Mouse (Mus musculus): ENCODE measurements around the gene Mllt3. TPM values are rescaled to one million over a fixed set of nuclear protein-coding genes. Genes with fewer than 3 reads are reported as not detected.
A peak's percentile ranks its signal among the peaks of the same experiment; 100 is the strongest.

Mllt3 gene
- total RNA-seq, 2 experiments from 2014 or later, result 54.6 to 58.7 TPM

- no peak for DNase-seq (ENCODE audit: low spot score in 2 of 2)
- Histone ChIP-seq H3K27ac (no peak overlapping the region), H3K4me3 (no peak overlapping the region)
- no peak for TF ChIP-seq CTCF (conservative IDR thresholded peaks at IDR 0.05)
Observed at GRCm38 (mm10) chr4:87838716-87839115, 194.4 kb downstream of the Mllt3 start.

GRCm38 (mm10) chr4:87837471-87838361, 195.4 kb downstream of the Mllt3 start:
- H3K27ac ChIP-seq, result no peak overlapping the region
- DNase-seq (ENCODE audit: low spot score in 2 of 2), result no peak
- no peak overlapping the region for H3K4me3 ChIP-seq
- TF ChIP-seq CTCF (conservative IDR thresholded peaks at IDR 0.05), result no peak

GRCm38 (mm10) chr4:87836257-87836656, 196.9 kb downstream of the Mllt3 start:
- no peak overlapping the region for H3K4me3 ChIP-seq
- no peak for TF ChIP-seq CTCF (conservative IDR thresholded peaks at IDR 0.05)
- no peak for DNase-seq (ENCODE audit: low spot score in 2 of 2)
- H3K27ac ChIP-seq, result no peak overlapping the region

GRCm38 (mm10) chr4:87835191-87835590, 198.0 kb downstream of the Mllt3 start:
- Histone ChIP-seq H3K27ac (no peak overlapping the region), H3K4me3 (no peak overlapping the region)
- no peak for DNase-seq (ENCODE audit: low spot score in 2 of 2)
- no peak for TF ChIP-seq CTCF (conservative IDR thresholded peaks at IDR 0.05)

- H3K4me3 ChIP-seq, result no peak overlapping the region
- TF ChIP-seq CTCF (conservative IDR thresholded peaks at IDR 0.05), result no peak
- no peak overlapping the region for H3K27ac ChIP-seq
- no peak for DNase-seq (ENCODE audit: low spot score in 2 of 2)
Observed at GRCm38 (mm10) chr4:87834310-87834709, 198.9 kb downstream of the Mllt3 start.

- Histone ChIP-seq H3K4me3 (no peak overlapping the region), H3K27ac (0 out of 2 replicates have a peak overlapping the region, but pooled peaks have one; percentile 18)
- no peak for DNase-seq (ENCODE audit: low spot score in 2 of 2)
- TF ChIP-seq CTCF (conservative IDR thresholded peaks at IDR 0.05), result no peak
Observed at GRCm38 (mm10) chr4:87830794-87831306, 202.3 kb downstream of the Mllt3 start.

- DNase-seq (ENCODE audit: low spot score in 2 of 2), result no peak
- H3K4me3 ChIP-seq, result no peak overlapping the region
- no peak overlapping the region for H3K27ac ChIP-seq
- no peak for TF ChIP-seq CTCF (conservative IDR thresholded peaks at IDR 0.05)
Observed at GRCm38 (mm10) chr4:87829426-87830063, 203.6 kb downstream of the Mllt3 start.

- TF ChIP-seq CTCF (conservative IDR thresholded peaks at IDR 0.05), result no peak
Observed at GRCm38 (mm10) chr4:87826336-87826735, 206.8 kb downstream of the Mllt3 start.

GRCm38 (mm10) chr4:87823623-87824022, 209.5 kb downstream of the Mllt3 start:
- no peak overlapping the region; the same call in 1 of the 2 replicates for H3K4me3 ChIP-seq
- no peak for DNase-seq (ENCODE audit: low spot score in 2 of 2)
- TF ChIP-seq CTCF (conservative IDR thresholded peaks at IDR 0.05), result no peak
- peak overlapping the region; percentile 61 for H3K27ac ChIP-seq

More at GRCm38 (mm10) chr4:87826336-87826735, 206.8 kb downstream of the Mllt3 start:
- Histone ChIP-seq H3K27ac (no peak overlapping the region), H3K4me3 (no peak overlapping the region)
- no peak for DNase-seq (ENCODE audit: low spot score in 2 of 2)

GRCm38 (mm10) chr4:87823191-87823590, 210.0 kb downstream of the Mllt3 start:
- no peak for DNase-seq (ENCODE audit: low spot score in 2 of 2)
- H3K27ac ChIP-seq, result peak overlapping the region; percentile 61
- peak overlapping the region; percentile 12; the same call in 1 of the 2 replicates for H3K4me3 ChIP-seq
- no peak for TF ChIP-seq CTCF (conservative IDR thresholded peaks at IDR 0.05)

GRCm38 (mm10) chr4:87820911-87821310, 212.3 kb downstream of the Mllt3 start:
- no peak for TF ChIP-seq CTCF (conservative IDR thresholded peaks at IDR 0.05)
- H3K27ac ChIP-seq, result no peak overlapping the region
- no peak for DNase-seq (ENCODE audit: low spot score in 2 of 2)
- H3K4me3 ChIP-seq, result no peak overlapping the region

- Histone ChIP-seq H3K27ac (no peak overlapping the region; the same call in 1 of the 2 replicates), H3K4me3 (no peak overlapping the region)
- TF ChIP-seq CTCF (conservative IDR thresholded peaks at IDR 0.05), result no peak
- DNase-seq (ENCODE audit: low spot score in 2 of 2), result peak; percentile 29 to 55
Observed at GRCm38 (mm10) chr4:87819182-87819581, 214.0 kb downstream of the Mllt3 start.

- TF ChIP-seq CTCF (conservative IDR thresholded peaks at IDR 0.05), result no peak
- H3K27ac ChIP-seq, result no peak overlapping the region
- no peak for DNase-seq (ENCODE audit: low spot score in 2 of 2)
Observed at GRCm38 (mm10) chr4:87818276-87818675, 214.9 kb downstream of the Mllt3 start.

More at GRCm38 (mm10) chr4:87818276-87818675, 214.9 kb downstream of the Mllt3 start:
- H3K4me3 ChIP-seq, result no peak overlapping the region

Measured in layer of hippocampus, adult 2 months (tissue).